Mouse (Mus musculus) naive thymus-derived CD4-positive, alpha-beta T cell, adult 2 months (primary cell): Measurements from ENCODE around the gene Cracr2b.

ENCODE experiments used
- DNase-seq: peaks from one replicate; pipeline ENCODE4 v3.0.0-alpha.2; 2011; ENCODE audit warnings: low read depth

The Cracr2b gene

GRCm38 (mm10) chr7:141486239-141486638 is 25.3 kb downstream of the Cracr2b start:
- no peak for DNase-seq

GRCm38 (mm10) chr7:141487141-141487540 is 26.2 kb downstream of the Cracr2b start:
- DNase-seq = no peak

GRCm38 (mm10) chr7:141491151-141491550 is 30.3 kb downstream of the Cracr2b start:
- DNase-seq = peak; percentile 26

DNA sequence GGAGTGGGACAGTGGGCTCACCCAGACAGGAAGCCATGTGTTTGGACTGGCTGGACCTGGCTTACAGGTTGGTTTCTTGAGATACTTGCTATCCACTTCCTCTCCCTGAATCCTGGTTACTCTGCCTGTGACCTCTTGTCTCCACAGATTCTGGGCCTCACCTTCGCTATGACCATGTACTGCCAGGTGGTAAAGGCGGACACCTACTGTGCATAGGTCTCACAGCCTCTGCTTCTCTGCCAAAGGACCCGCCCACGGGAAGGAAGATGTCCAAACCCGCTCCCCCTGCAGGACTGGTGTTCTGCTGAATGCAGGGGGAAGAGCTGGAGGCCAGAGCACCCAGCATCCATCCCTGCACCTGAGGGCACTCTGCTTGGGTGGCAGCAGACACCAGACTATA is 31.8 kb downstream of the Cracr2b start:
- DNase-seq = no peak

DNA sequence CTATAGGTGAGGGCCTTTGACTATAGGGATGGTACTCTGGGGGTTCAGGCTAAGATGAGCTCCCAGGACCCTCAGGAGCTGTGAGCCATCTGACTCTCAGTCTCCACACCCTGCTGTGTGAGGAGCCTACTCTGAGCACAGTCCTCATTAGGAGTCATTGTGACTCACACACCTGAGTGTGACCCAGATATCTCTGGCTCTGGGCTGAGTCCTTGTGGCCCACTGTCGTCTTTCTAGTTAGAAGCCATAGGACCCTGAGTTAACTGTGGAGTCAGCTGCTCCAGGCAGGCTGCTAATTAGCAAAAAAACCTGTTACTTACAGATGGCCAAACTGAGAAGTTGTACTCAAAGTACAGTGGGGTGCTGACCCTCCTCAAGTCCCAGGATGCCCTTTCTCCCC is 32.8 kb downstream of the Cracr2b start:
- no peak for DNase-seq

GRCm38 (mm10) chr7:141495379-141495778 is 34.5 kb downstream of the Cracr2b start:
- DNase-seq = no peak

DNA sequence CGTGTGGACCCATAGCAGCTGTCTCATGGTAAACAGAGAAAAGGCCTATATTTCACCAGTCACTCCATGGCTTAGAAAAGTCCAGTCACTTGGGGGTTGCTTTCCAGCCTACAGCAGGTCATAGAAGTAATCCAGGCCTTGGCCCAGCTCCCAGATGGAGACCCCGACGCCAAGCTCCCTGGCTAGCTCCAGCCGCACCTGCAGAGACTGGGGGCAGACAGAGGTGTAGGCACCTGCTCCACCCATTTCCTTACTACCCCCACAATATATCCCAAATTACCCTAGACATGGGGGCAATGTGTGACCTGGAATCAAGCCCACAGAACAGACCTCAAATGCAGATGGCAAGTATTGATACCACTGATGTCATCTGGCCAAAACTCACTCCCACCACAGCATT is 35.0 kb downstream of the Cracr2b start:
- no peak for DNase-seq

DNA sequence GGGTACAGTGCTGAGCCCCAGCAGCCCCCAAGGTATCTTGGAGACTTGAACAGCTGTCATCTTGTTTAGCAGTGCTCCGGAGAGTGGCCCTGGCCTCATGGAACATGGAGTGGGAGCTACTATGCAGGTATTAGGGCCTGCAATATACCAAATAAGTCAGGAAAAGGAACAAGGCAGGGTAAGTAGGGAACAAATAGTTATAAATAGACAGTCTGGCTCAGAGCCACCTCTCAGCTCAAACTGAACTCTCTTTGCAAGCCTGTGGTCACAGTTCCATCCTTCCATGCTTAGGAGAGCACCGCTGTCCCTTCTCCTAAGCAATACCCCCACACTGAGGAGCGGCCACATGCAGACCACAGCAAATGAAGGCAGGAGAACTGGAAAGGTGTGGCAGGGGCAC is 36.7 kb downstream of the Cracr2b start:
- DNase-seq = no peak

DNA sequence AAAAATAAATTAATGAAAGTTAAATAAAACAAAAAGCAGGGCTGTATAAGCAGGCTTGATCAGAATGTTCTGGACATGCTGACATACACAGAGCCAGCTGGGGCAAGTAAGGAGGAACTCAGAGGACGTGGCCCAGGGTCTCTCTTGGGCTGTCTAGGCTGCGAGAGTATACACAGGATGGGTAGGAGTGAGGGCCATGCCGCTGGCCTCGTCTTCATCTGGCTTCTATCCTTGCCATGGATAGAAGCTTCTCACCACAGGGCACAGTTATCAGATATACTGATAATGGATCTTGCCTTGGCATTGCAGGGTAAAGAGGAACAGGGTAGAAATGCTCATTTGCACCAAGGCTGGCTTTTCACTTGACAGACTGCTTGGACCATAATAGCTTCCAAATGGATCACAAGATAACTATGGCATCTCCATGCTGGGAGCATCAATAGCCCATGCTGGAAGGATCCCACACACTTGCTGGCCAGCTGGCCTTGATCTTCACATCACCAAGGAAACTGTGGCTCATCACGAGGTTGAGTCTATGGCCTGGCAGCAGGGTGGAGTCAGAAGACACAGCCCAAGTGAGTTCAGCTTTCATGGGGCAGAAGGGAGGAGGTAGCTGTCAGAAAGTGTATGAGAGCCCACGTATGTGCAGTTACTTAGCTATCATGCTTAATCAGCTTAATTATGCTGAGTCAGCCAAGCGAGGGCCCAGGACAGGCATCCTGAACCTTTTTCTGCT is 41.1 kb downstream of the Cracr2b start:
- no peak for DNase-seq

GRCm38 (mm10) chr7:141502556-141502905 is 41.6 kb downstream of the Cracr2b start:
- no peak for DNase-seq

DNA sequence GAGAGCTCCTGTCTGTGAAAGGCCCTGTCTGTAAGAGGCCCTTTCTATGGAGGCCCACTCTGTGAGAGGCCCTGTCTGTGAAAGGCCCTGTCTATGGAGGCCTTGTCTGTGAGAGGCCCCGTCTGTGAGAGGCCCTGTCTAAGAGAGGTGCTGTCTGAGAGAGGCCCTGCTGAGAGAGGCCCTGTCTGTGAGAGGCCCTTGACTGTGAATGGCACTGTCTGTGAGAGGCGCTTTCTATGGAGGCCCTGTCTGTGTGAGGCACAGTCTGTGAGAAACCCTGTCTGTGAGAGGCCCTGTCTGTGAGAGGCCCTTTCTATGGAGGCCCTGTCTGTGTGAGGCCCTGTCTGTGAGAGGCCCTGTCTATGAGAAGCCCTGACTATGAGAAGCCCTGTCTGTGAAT is 45.4 kb downstream of the Cracr2b start:
- DNase-seq = no peak

- no peak for DNase-seq
These were observed 47.3 kb downstream of the Cracr2b start for GRCm38 (mm10) chr7:141508160-141508559.

DNA sequence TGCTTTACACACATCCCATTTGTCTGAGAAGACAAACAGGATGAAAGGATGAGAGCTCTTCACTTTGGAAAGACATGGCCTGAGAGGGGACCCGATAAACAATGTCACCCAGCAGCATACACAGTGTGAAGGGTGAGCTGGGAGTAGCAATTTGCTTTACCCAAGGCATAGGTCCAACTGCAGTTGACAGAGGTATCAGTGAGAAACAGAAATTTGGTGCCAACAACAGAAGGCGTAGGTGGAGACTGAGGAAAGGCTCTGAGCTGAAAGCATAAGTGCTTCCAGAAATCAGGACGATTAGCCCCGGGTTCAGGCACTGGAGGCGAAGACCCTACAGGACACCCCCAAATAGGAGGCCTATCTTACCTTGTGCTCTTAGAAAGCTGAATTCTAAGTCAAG is 49.3 kb downstream of the Cracr2b start:
- no peak for DNase-seq

GRCm38 (mm10) chr7:141510681-141511191 is 49.8 kb downstream of the Cracr2b start:
- DNase-seq = no peak
